Mouse (Mus musculus) cerebellum, adult 2 months (tissue): ENCODE results near the gene Stum.

ENCODE experiments used
- CTCF ChIP-seq: fragments of 200-500 bp; IDR thresholded peaks from 2 replicates; pipeline ENCODE4 v1.5.1; 2011; ENCODE audit warnings: low read depth, mild to moderate bottlenecking, control low read depth, low read length, moderate library complexity, borderline replicate concordance; ENCODE audit not compliant: insufficient read depth
- POLR2A ChIP-seq: fragments of 200-500 bp; IDR thresholded peaks from 2 replicates; pipeline ENCODE4 v1.6.1; 2011; ENCODE audit warnings: low read length, control low read depth, borderline replicate concordance; ENCODE audit not compliant: insufficient read depth

DNA sequence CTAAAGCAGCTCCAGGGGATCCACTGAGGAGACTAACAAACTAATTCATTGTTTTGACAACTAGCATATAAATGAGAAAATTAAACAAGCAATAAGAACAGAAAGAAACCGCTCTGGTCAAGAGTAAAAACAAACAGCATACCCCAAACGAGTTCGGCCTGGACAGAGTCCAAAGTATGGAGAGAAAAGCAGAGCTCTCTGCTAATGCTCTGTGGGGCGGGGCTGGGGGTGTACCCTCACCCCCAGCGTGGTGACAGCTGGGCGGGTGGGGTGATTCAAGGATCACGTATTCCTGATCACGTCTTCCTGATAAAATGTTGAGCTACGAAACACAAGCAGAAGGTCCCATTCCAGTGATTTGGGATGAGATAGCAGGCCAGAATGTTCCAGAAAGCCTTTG is 9.5 kb upstream of the Stum start:
- no peak for TF ChIP-seq POLR2A
- TF ChIP-seq CTCF: no peak
